Mouse (Mus musculus) liver, embryonic 16.5 days (tissue): ENCODE data around the gene Spib. TPM values are rescaled to one million over a fixed set of nuclear protein-coding genes. Genes with fewer than 3 reads are reported as not detected.

Experiments
- ATAC-seq: fragments of 200-750 bp; cut with Nextera tagmentation; 2 replicates; pipeline ENCODE4 v1.8.0; 2017; ENCODE audit warnings: low read depth, mild to moderate bottlenecking, moderate number of reproducible peaks, moderate library complexity
- H3K27ac ChIP-seq: fragments of 300-500 bp; sonication (generic); 2 replicates; pipeline ENCODE4 v1.5.1; 2014; ENCODE audit warnings: mild to moderate bottlenecking, low read length
- H3K27me3 ChIP-seq: fragments of 300-500 bp; sonication (generic); 2 replicates; pipeline ENCODE4 v1.6.1; 2014; ENCODE audit warnings: low read depth, low read length, mixed read lengths; ENCODE audit not compliant: control insufficient read depth, insufficient read depth
- H3K36me3 ChIP-seq: fragments of 300-500 bp; sonication (generic); 2 replicates; pipeline ENCODE4 v1.6.1; 2014; ENCODE audit warnings: mild to moderate bottlenecking; ENCODE audit not compliant: control insufficient read depth, insufficient read depth
- H3K4me1 ChIP-seq: fragments of 300-500 bp; sonication (generic); 2 replicates; pipeline ENCODE4 v1.6.1; 2014; ENCODE audit warnings: low read depth, low read length, mixed read lengths; ENCODE audit not compliant: control insufficient read depth
- H3K4me2 ChIP-seq: fragments of 300-500 bp; sonication (generic); 2 replicates; pipeline ENCODE4 v1.6.1; 2014; ENCODE audit warnings: low read depth, low read length, mixed read lengths
- H3K4me3 ChIP-seq: fragments of 300-500 bp; sonication (generic); 2 replicates; pipeline ENCODE4 v1.5.1; 2014; ENCODE audit warnings: low read depth, mild to moderate bottlenecking, low read length
- H3K9ac ChIP-seq: fragments of 300-500 bp; sonication (generic); 2 replicates; pipeline ENCODE4 v1.6.1; 2014; ENCODE audit warnings: low read depth, low read length
- H3K9me3 ChIP-seq: fragments of 300-500 bp; sonication (generic); replicated peaks from 2 replicates; pipeline ENCODE4 v1.6.1; 2016; ENCODE audit warnings: low read length; ENCODE audit not compliant: control insufficient read depth
- WGBS: fragments of 180-500 bp; shearing (Covaris S2); extraction: QIAGEN DNeasy Blood & Tissue Kit; methylation state at CpG from one replicate; pipeline ENCODE4 v1.1.7; 2014; ENCODE audit not compliant: insufficient replicate concordance; 5-methylcytosine and 5-hydroxymethylcytosine counted together
- polyA plus RNA-seq: library from polyadenylated mRNA; unstranded; fragments of >200 nt; fragmentation: Nextera tagmentation; extraction: Ambion mirVana; gene quantifications from 2 replicates; pipeline ENCODE4 v1.2.1, GENCODE M21; 2015

The Spib gene
- polyA plus RNA-seq, 1 experiment from 2014 or later: 2.0 TPM

DNA sequence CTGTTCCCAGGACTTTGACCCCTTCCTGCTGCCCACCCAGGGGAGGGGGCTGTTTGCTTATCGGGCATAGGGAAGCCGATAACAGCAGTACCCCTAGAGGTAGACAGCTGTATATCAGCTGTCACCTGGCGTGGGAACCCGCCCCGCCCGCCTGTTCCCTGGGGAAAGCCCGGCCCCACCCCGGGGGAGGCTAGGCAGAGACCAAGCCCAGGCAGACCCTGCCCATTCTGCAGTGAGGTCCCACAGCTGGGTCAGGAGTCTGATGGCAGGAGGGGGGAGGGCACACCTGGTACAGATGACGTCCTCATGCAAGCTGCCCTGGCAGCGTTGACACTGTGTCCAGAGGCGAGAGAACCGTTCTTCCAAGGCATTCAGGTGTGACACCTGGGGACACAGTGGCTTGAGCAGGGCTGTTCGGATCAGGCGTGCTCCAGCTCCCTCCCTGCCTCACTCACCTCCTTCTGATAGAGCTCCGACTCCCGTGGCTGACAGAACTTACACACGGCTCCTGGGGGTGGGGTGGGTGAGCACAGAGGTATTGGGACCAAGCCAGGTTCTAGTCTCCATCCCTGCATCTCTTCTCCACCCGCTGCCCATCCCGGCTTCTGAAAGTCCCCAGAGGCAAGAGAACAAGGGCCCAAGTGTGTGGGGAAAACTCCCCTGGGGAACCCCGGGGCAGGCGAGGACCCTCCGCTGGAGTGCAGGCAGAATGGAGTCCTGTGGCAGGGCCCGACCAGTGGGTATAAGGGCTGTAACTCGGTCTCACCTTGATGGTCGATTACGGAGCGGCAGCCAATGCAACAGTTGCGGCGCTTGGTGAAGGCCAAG, 1.3 kb upstream of the Spib start:
- H3K4me1 ChIP-seq: peaks cover 3% of the 10 kb centered on the region
- H3K27ac ChIP-seq: no peak overlapping the region
- no peak for ATAC-seq
- peaks cover 4% of the 10 kb centered on the region; the same call in 1 of the 2 replicates for H3K27me3 ChIP-seq
- peaks cover 25% of the 10 kb centered on the region for H3K36me3 ChIP-seq
- no peaks in the 10 kb centered on the region for H3K9me3 ChIP-seq
- 73% methylated on average over 29 of the region's 29 CpGs for WGBS
- no peak overlapping the region for H3K4me3 ChIP-seq
- H3K4me2 ChIP-seq: no peak overlapping the region
- H3K9ac ChIP-seq: no peak overlapping the region

DNA sequence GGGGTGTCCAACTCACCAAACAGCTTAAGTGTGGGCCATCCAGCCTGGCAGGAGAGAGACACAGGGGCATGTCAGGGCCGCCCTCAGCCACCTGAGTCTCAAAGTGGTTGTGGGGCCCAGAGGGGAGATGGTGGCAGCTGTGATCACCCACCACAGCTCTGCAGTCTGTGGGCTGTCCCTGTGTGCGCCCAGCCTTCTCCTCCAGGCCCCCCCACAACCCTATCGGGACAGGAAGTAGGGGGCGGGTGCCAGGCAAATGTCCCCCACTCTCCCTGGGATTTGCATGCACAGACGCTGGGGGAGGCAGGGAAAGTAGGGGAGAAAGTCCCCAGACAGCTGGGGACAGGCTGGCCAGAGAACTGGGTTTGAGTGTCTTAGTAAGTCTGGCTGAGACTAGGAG, 664 bp downstream of the Spib start:
- Histone ChIP-seq H3K27ac (no peak overlapping the region), H3K27me3 (peaks cover 5% of the 10 kb centered on the region; the same call in 1 of the 2 replicates), H3K4me3 (no peak overlapping the region), H3K36me3 (peaks cover 14% of the 10 kb centered on the region), H3K4me2 (no peak overlapping the region), H3K9ac (no peak overlapping the region), H3K9me3 (no peaks in the 10 kb centered on the region), H3K4me1 (peaks cover 9% of the 10 kb centered on the region)
- ATAC-seq: no peak
- 25% methylated on average over 5 of the region's 5 CpGs for WGBS

DNA sequence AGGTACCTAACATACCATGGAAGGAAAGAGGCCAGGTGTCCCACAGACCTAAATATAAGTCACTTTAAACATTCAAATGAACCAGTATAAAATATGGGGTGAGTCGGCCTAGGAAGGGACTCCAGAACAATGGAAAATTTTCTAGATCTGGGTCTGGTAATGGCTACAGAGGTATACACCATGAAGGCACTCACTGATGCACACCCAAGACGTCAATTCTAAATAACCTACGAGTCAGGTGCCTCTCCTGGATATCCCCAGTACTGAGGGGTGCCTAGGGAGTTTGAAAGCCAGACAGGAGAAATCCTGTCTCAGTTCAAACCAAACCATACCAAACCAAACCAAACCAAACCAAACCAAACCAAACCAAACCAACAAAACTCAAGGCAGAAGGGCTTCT, 1.4 kb downstream of the Spib start:
- 62% methylated on average over 3 of the region's 3 CpGs for WGBS
- peaks cover 9% of the 10 kb centered on the region for H3K4me1 ChIP-seq
- no peaks in the 10 kb centered on the region for H3K9me3 ChIP-seq
- H3K9ac ChIP-seq: no peak overlapping the region
- H3K4me2 ChIP-seq: no peak overlapping the region
- no peak overlapping the region for H3K27ac ChIP-seq
- peaks cover 13% of the 10 kb centered on the region for H3K36me3 ChIP-seq
- no peak overlapping the region for H3K4me3 ChIP-seq
- ATAC-seq: no peak
- peaks cover 11% of the 10 kb centered on the region for H3K27me3 ChIP-seq

DNA sequence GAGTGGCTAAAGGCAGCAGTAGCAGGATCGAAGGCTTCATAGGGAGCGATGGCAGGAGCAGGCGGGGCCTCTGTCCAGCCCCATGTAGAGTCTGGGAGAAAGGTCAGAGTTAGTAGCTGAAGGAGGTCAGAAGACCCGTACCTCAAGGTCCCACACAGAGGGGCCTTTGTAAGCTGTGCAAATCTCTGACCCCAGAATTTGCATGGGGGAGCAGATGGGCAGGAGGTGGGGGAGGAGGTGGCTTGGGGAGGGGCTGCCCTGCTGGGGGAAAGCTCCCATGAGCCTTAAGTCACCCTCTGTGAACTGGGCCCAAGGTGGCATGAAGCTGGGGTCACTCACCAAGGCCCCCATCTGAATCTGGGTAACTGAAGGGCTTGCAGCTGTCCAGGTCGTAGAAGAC, 2.4 kb downstream of the Spib start:
- Histone ChIP-seq H3K4me2 (no peak overlapping the region), H3K4me3 (no peak overlapping the region), H3K27ac (no peak overlapping the region), H3K4me1 (peaks cover 9% of the 10 kb centered on the region), H3K36me3 (peaks cover 4% of the 10 kb centered on the region), H3K27me3 (peaks cover 18% of the 10 kb centered on the region), H3K9me3 (no peaks in the 10 kb centered on the region), H3K9ac (no peak overlapping the region)
- no peak for ATAC-seq
- WGBS: 75% methylated on average over 5 of the region's 5 CpGs

DNA sequence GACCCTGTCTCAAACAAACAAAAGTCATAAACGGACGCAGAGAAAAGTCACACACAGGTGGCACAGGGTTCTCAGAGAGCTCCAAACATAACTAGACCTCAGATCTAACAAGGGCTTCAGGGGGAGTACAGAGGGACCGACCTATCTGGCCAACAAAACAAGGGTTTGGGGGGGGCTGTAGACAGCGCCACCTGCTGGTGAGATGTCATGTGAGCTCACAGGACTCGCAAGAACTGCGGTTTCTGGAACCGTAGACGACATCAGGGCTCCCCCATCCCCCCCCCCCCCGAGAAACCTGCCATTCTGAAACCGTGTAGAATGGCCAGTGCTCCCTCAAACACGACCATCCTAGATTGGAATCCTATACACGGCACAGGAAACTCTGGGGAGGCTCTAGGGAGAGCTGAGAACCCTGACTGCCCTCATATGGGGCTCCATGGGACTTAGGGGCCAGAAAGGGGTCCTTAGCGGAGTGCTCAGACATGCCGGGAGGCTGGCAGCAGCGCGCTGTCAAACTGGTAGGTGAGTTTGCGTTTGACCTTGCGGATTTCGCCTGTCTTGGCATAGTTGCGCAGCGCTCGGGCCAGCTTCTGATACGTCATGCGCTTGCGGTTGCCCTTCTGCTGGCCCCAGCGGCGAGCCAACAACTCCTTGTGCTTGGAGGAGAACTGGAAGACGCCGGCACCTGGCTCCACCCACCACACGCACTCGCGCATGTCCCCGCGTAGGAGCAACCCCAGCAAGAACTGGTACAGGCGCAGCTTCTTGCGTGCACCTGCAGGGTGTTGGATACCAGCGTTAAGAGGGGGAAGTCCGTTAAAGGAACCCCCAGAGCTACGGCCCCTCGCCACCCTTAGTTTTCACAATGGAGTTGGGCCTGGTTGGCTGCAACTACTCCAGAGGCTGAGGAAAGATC, 4.1 kb downstream of the Spib start:
- peak overlapping the region; percentile 86 for H3K4me2 ChIP-seq
- peak; percentile 59 for ATAC-seq
- 4% methylated on average over 40 of the region's 40 CpGs for WGBS
- H3K36me3 ChIP-seq: no peaks in the 10 kb centered on the region
- peaks cover 34% of the 10 kb centered on the region for H3K27me3 ChIP-seq
- no peaks in the 10 kb centered on the region for H3K9me3 ChIP-seq
- H3K27ac ChIP-seq: peak overlapping the region; percentile 52; the same call in 1 of the 2 replicates
- H3K9ac ChIP-seq: peak overlapping the region; percentile 63
- H3K4me1 ChIP-seq: peaks cover 9% of the 10 kb centered on the region
- peak overlapping the region; percentile 56 for H3K4me3 ChIP-seq

DNA sequence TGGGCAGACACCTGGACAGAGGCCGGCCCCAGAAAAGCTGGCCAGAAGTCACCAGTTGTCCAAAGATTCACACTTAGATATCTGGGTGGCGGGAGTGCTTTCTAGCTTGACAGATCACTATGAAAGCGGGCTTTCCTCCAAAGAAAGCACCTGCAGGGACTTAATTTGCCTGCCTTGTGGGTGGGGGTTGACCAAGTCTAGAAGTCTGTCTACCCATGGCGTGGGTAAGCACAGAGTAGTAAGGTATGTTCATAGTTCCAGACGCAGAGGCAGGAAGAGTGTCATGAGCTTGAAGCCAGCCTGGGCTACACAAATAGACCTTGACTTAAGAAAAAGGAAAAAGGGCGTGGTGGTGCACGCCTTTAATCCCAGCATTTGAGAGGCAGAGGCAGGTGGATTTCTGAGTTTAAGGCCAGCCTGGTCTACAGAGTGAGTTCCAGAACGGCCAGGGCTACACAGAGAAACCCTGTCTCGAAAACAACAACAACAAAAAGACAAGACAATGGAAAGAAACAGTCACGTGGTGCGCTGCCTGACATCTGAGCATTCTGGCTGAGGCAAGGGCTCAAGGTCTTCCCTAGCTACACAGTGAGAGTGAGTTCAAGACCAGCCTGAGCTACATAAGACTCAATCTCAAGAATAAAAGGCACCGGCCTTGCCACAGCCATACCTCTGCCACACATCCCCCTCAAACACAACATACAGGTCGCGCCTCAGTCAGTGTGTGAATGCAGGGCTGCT, 5.3 kb downstream of the Spib start:
- no peak overlapping the region for H3K4me3 ChIP-seq
- H3K36me3 ChIP-seq: no peaks in the 10 kb centered on the region
- H3K27me3 ChIP-seq: peaks cover 44% of the 10 kb centered on the region
- WGBS: 69% methylated on average over 14 of the region's 14 CpGs
- H3K4me2 ChIP-seq: no peak overlapping the region
- H3K9ac ChIP-seq: no peak overlapping the region
- H3K4me1 ChIP-seq: peaks cover 9% of the 10 kb centered on the region
- no peak for ATAC-seq
- H3K9me3 ChIP-seq: no peaks in the 10 kb centered on the region
- H3K27ac ChIP-seq: no peak overlapping the region

DNA sequence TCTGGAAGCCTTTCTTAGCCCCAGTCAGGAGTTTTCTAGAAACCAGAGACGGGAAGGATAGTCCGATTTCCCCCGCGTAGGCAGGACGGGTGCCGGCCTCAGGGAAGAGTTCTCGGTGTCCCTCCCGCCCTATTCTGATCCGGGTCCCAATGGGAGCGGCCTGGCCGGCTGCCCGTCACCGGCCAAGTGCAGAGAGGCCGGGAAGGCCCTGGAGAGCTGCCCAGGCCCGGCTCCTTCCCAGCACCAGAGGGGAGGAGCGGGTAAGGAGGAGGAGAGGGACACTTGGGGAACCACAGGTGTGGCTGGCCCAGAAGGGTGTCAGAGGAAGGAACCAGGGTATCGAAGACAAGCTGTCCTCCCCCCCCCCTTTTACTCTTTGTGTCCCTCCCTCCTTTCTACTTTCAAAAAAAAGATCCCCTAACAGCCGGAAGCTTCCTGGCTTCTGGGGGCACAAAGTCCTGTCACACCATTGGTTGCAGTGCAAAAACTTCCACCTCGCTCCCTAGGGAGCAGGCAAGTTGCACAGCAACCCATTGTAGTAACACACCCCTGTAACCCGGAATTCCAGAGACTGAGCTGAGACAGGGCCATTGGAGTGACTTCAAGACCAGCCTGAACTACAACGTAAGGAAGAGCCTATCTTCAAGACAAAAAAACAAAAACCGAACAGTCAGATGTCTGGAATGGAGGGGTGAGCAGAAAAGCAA, 6.6 kb downstream of the Spib start:
- ATAC-seq: peak; percentile 19; the same call in 1 of the 2 replicates
- Histone ChIP-seq H3K27ac (no peak overlapping the region), H3K9me3 (no peaks in the 10 kb centered on the region), H3K4me2 (no peak overlapping the region), H3K4me3 (no peak overlapping the region), H3K27me3 (peaks cover 54% of the 10 kb centered on the region), H3K36me3 (no peaks in the 10 kb centered on the region), H3K9ac (no peak overlapping the region), H3K4me1 (peaks cover 9% of the 10 kb centered on the region)
- 26% methylated on average over 22 of the region's 22 CpGs for WGBS

DNA sequence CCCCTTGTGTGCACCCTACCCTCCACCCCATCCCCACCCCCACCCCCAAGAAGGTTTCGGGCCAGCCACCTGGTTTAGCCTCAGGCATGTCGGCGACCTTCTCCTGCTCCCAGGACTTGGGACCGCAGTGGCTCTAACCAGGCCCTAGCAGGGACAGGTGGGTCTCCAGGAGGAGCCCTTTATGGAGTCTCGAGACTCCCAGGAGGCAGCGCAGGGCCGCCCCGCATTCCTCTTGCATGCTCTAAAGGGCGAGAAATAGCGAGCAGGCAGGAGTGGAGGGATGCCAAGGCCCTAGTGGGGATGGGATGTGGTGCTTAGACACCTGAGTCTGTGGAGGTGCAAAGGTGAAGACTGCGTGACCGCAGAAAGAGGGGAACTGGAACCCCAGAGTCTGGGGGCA, 7.4 kb downstream of the Spib start, which contains the start of gene Mybpc2:
Gene Mybpc2 (minus strand): TSS at position 155 of the 400 bp plus-strand sequence.
- Histone ChIP-seq H3K4me1 (peaks cover 9% of the 10 kb centered on the region), H3K36me3 (no peaks in the 10 kb centered on the region), H3K27ac (no peak within 1 kb of the TSS), H3K4me3 (no peak within 1 kb of the TSS), H3K9me3 (no peaks in the 10 kb centered on the region), H3K27me3 (peaks cover 54% of the 10 kb centered on the region), H3K4me2 (no peak within 1 kb of the TSS), H3K9ac (no peak within 1 kb of the TSS)
- WGBS: 26% methylated on average over 12 of the region's 12 CpGs
- no peak for ATAC-seq
